Comparison of ENCODE assay signal across 7 mouse cellular contexts in genomic region chr14:124677379-124677778, GRCm38 (mm10). TPM values are rescaled to one million over a fixed set of nuclear protein-coding genes. Genes with fewer than 3 reads are reported as not detected.
DNase-seq lines count a peak whose midpoint lies in the region; ATAC-seq and TF ChIP-seq lines count a peak whose summit lies in the region.

No protein-coding gene starts in this region.

- 3% methylated on average over 10 of the region's 10 CpGs for WGBS in midbrain, postnatal 0 days

- H3K4me3 ChIP-seq in midbrain, postnatal 0 days (ENCODE audit: low read depth, low read length): peak overlapping the region; percentile 70

- H3K27ac ChIP-seq in midbrain, postnatal 0 days (ENCODE audit: low read depth, low read length): peak overlapping the region; percentile 77

- H3K9me3 ChIP-seq in midbrain, postnatal 0 days (ENCODE audit: low read length): no peaks in the 10 kb centered on the region

- no peaks in the 10 kb centered on the region for H3K27me3 ChIP-seq in midbrain, postnatal 0 days (ENCODE audit: insufficient read depth, low read length)

- no peaks in the 10 kb centered on the region for H3K36me3 ChIP-seq in midbrain, postnatal 0 days (ENCODE audit: insufficient read depth, low read length)

- H3K9ac ChIP-seq in midbrain, postnatal 0 days (replicated peaks; ENCODE audit: low read length, poor library complexity, severe bottlenecking): peak overlapping the region; percentile 72

- H3K4me1 ChIP-seq in midbrain, postnatal 0 days (ENCODE audit: insufficient read depth, low read length): no peaks in the 10 kb centered on the region

- ATAC-seq in cerebellum, adult (ENCODE audit: insufficient number of reproducible peaks, low FRiP score, low TSS enrichment): peak; percentile 89
- ATAC-seq in midbrain, postnatal 0 days (ENCODE audit: low FRiP score): peak; percentile 92

- H3K4me2 ChIP-seq in midbrain, postnatal 0 days (ENCODE audit: low read depth, low read length, poor library complexity, severe bottlenecking): peak overlapping the region; percentile 86

- DNase-seq in cerebellum, postnatal 14 days: peak; percentile 71 to 82
- DNase-seq in frontal cortex, postnatal 25 days (ENCODE audit: low spot score in 2 of 2): peak; percentile 48 to 63
- peak; percentile 49 to 51 for DNase-seq in layer of hippocampus, postnatal 25 days (ENCODE audit: extremely low spot score in 1 of 2, low spot score in 1 of 2)
- peak; percentile 92 for DNase-seq in midbrain, postnatal 0 days (ENCODE audit: low spot score)
- no peak for DNase-seq in gastrocnemius, adult 8-10 months (ENCODE audit: low spot score in 2 of 2)
- no peak for DNase-seq in ovary, adult 18-20 months (ENCODE audit: low spot score)

- no peak for TF ChIP-seq CTCF in midbrain, postnatal 0 days (IDR thresholded peaks at IDR 0.05)

RNA-seq across cellular contexts. Expression of gene Fgf14, which starts 0.5 kb away (rescaled TPM):
- total RNA-seq in layer of hippocampus, postnatal 25 days (2021): 10 to 100 TPM; 32.4 to 36.9 TPM
- 48.3 and 49.1 TPM in 2 replicates for total RNA-seq in midbrain, postnatal 0 days (2014; rRNA removed)
- 33.6 and 35.2 TPM in 2 replicates for polyA plus RNA-seq in midbrain, postnatal 0 days (2015; fragmentation: Nextera tagmentation; extraction: Ambion mirVana)
- under 1 TPM in 1 of 4 experiments, not detected in 3; 0.07 TPM for total RNA-seq in gastrocnemius, adult 8-10 months (2022)

Comparison
In these comparisons a context has a peak if more than half of its experiments do, and no peak if none do; other contexts are left out.
1. DNase-seq: peak in cerebellum, postnatal 14 days (2 of 2), frontal cortex, postnatal 25 days (2 of 2), layer of hippocampus, postnatal 25 days (2 of 2) and midbrain, postnatal 0 days (single experiment); none in gastrocnemius, adult 8-10 months (0 of 2) and ovary, adult 18-20 months (single experiment).
2. RNA of gene Fgf14, which starts 0.5 kb away (total RNA-seq): 48.3 to 49.1 TPM in midbrain, postnatal 0 days and 32.4 to 36.9 TPM in layer of hippocampus, postnatal 25 days; 0.07 TPM in gastrocnemius, adult 8-10 months; every median in the first group is over 10 times any median in the second.